Mouse (Mus musculus) spleen, adult 18-20 months (tissue): Measurements from ENCODE around the gene Sbf2.
"Not testable (repeated sequence)": the region's sequence is repeated elsewhere in the genome, so short reads cannot be mapped to it uniquely, and the experiment has no call there.

ENCODE experiments used
- DNase-seq, 2 experiments: peaks; one replicate each; pipeline ENCODE4 v3.0.0; 2022; ENCODE audit warnings: mixed read lengths in 2 of 2

Gene Sbf2

DNA sequence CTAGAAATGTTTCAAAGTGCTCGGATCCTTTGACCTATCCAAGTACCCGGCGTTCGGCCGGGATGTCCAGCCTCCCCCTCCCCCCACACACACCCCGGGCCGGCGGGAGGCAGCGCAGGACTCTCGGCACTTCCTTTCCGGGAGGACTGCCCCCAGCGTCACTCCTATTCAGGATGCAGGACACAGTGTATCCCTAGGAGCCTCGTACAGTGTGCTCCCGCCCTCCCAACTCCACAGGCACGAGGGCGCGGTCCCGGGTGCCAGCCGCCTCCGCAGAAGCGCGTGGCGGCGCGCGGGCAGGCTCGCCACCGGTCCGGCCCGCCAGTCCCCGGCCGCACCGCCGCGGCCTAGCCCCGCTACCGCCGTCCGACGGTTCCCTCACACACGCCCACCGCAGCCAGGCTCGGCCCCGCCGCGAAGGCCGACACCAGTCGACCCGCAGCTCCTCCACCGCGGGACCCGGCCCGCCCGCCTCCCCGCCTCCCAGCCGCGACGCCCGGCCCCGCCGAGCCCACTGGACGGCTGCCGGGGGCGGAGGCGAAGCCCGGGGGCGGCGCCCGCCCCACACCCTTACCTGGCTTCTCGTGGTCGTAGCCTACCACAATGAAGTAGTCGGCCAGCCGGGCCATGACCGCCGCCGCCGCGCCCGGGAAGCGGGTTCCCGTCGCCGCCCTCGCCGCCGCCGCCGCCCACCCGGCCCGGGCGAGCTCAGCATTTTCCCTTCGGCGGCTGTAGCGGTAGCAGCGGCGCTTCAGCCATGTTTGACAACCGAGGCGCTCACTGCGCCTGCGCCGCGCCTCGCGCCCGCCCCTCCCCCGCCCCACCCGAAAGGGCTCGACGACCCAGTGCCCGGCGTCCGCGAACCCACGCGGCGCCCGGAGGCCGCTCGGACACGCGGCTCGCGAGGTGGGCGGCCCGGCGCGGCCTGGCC, at the start of gene Sbf2:
Sbf2 (minus strand) TSS at position 790 of the 931 bp plus-strand sequence.
- DNase-seq, result peak; percentile 52 to 65

DNA sequence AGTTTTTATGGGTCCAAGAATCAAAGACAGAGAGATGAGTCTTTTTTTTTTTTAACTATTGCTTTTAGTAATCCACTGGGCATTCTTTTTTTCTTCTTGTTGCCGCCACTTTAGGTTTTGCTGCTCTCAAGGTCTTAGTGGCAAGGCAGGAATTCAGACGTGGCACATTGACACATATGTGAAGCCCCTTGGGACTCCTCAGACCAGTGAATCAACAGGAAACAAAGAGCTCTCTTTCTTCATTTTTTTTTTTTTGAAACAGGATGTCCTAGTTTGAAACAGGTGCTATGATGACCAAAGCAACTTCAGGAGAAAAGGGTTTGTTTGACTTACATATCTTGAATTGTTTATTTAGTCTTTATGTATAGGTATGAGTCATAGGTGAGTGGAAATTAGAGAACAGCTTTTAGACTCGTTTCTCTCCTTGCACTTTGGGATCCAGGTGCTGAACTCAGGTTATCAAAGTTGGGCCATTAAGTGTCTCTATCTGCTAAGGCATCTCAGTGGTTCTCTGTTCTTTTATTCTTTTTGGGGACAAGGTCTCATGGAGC, 43.7 kb upstream of the Sbf2 start:
- DNase-seq, result no peak

DNA sequence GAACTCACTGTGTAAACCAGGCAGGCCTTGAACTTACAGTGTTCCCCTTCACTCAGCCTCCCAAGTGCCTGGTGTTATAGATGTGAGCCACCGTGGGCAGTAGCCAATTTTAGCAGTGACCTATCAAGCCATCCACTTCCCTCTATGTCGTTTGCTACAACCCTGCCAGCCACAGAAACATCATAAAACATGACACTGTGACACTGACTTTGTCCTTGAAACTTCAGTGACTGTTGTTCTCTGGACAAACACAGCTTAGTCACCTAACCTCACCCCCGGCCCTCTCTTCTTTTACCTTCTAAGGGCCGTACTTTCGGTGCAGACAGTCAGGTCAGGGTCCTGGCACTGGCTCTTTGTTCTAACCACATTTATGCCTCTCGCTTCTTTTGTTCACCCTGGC, 41.2 kb upstream of the Sbf2 start:
- no peak for DNase-seq

DNA sequence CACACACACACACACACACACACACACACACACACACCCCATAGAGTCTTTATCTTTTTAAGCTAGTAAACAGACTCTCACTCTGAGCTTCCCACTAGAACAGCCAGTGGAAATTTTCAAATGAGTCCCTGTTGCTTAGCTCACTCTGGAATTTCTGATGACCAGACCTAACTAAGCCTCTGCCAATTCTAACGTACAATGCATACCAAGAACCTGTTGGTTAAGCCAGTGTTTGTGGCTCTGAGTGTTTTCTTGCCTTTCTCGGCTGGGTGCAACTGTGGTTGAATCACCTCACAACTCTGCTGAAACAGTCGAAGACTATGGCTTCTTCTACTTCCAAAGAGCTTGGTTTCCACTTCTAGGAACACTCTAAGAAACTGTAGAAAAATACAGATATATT, 40.5 kb upstream of the Sbf2 start:
- DNase-seq, result no peak

DNA sequence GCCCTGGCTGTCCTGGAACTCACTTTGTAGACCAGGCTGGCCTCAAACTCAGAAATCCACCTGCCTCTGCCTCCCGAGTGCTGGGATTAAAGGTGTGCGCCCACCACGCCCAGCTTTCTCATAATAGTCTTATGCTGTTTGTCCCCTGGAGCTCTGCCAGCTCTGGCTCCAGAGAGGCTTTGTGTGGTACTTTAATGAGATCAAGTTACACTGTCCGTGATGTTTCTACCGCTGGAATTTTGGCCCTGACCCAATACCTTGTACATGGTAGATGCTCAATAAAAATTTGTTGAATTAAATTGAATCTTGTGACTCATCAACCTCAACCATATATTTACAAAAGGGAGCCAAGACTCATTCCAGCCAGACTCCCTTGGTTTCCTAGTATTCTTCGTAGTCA, 36.4 kb upstream of the Sbf2 start:
- DNase-seq, result no peak

DNA sequence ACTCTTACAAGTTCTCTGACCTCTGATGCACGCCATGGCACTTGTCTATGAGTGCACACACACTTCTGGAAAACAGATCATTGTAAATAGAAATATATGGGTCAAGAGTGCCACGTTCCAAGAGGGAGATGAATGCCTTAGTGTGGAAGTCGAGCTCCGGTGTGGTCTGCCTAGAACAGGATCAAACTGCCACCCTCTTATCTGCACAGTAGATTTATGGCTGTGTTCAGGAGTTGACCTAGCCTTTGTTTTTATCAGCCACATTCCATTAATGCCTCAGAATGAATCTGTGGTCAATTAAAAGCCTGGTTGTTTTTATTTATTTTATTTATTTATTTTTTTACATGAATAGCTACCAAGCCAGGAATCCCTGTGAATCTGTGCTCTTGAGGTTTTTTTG, 35.8 kb upstream of the Sbf2 start:
- no peak for DNase-seq

DNA sequence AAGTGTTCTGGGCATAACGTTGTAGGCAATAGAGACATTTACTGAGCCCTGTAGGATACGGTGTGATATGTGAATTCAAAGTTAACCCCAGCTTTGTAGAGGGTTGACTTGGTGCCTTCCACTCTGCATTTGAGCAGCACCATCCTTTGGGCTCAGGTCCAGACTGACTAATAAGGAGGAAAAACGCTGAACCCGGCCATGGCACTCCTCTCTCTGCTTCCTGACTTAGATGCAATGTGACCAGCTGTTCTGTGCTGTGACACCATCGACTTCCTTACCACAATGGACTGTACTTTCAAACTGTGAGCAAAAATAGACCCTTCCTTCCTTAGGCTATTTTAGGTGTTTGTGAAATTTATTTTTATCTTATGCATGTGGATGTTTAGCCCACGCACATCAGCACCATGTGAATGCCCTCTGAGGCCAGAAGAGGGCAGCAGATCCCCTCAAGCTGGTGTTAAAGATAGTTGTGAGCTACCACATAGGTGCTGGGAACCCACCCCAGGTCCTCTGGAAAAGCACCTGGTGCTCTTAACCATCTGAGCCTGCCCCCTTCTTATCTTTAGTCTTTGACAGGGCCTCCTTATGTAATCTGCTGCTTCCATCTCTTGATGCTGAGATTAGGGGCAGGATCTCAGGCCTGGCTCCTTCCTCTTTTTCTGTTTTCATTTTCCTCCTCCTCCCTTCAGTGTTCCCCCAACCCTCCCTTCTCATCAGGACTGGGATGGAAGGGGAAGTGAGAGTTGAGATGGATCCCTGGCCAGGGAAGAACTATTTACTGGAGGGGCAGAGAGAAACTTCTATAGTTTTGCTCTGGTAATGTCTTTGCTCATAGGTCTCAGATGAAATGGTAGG, 34.6 kb upstream of the Sbf2 start:
- DNase-seq, result no peak

DNA sequence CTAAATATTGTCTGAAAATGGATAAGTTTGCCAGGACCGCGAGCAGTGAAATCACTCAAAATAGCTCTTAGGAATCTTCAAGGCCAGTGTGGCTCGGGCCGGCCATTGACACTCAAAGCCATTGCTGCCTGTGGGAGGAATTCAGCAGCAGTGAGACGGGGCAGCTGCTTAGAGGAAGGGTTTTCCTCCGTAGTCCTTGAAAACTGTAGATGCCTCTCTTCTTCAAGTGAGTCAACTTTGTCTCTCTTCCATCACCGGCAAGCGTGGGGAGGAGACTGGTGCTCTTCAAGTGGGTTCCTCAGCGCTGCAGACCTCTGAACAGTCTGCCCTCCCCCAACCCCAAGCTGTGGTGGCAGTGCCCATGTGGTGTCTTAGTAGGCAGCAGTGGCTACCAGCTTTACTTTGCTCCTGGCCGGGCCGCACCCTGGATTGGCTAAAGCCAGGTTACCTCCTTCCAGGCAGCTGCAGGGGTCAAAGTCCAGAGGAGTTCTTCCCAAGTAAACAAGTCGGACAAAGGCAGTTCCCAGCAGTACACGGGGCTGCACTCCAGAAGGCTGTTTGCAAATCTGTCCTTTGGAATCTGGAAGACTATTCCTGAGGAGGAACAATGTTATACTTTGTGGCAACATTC, 33.8 kb upstream of the Sbf2 start:
- DNase-seq, result no peak

DNA sequence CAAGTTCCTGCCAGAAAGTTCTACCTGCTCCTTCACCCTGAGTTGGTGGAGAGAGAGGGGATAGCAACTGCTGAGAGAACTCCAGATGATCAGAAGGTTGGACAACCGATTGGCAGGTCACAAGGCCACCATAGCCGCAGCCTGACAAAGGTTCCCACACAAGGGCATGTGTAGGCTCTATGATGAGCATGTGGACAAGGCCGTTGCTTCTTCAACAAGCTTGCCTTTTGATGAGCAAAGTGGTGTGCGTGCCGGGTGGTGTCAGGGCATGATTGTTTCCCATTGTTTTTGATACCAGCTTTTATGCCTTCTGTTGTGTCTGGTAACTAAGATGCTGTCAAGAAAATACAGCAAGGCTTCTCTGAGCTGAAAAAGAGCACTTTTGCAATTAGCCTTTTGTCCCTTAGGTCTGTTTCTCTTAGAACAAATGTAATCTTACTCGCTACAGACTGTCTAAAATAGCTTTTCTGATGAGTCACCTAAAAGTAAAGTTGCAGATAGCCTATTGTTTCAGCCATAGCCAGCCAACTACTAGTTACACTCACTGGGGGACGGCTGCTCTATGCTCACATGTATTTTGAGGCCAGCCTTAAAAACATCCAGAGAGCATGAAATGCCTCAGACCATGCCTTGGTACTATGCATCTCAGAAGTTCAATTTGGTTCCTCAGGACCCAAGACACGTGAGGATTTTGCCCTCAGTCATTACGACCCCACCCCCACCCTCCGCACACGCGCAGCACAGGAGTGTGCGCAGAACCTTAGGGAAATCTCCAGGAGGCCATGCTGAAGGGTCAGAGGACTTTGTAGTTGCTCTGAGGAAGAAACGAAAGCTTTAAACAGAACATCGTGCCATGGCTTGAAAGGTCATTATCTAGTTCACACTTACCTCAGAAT, 33.1 kb upstream of the Sbf2 start:
- DNase-seq, result no peak

DNA sequence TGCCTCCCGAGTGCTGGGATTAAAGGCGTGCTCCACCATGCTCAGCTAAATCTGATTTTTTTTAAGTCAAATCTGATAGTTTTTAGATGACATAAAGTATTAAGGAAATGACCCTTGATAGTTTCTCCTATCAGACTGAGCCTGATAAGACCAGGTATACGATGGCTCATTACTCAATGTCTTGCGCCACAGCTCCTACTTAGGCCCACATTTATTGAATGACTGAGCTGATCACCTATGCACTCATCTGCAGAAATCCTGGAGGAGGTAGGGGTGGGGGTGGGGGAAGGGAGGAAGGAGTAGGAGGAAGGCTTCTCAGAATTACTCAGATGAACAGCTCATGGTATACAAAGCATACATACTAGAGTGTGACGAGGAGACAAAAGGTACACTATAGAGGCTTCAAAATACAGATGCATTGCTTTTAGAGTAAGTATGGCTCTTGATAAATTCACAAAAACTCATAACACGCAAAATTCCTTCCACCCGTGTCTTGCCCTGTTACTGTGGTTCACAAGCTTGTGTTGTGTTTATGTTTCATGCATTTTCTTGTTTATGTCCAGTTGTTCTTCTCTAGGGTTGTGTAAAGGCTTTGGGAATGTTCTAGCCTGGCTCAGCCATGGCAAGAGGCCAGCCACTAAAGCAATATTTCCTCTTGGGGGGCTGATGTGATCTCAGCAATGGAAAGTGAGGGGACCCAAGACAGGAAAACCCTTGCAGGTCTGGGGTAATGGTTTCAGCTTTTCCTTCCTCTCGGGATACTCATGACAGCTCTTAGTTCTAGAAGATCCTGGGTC, 32.1 kb upstream of the Sbf2 start:
- DNase-seq, result no peak

DNA sequence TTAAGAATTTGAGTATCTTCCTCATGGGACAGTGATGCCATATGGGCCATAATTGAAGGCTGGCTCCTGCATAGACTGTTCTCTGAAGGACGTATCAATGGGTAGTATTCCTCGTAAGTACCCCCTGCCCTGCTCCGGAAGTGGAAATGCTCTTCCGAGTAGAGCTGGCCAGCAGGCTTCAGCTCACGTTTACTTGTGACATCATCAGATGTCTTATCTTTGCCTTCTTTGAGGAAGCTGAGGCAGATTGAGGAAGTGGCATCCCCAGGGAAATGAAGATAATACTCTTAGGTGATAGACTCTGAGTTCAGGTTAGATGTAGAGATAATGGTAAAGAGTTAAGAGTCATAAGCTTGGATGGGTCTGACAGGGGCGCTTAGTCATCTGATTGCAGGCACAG, 31.1 kb upstream of the Sbf2 start:
- no peak for DNase-seq

DNA sequence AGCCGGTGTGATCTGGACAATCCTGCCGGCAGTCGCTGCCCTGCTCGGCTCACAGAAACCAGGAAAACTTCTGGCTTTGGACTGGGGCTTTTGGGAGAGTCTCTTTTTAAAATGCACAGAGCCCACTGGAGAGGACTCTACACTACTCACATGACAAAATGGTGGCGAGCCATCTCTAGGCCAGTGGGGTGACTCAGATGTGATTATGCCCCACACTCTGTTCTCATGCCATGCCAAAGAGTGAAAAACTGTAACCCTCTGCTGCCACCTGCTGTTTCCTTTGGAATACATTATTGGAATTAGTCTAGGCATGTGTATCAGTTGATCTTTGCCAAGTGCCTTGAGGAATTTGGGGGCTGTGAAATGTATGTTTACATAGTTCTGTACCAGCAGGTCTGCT, 30.6 kb upstream of the Sbf2 start:
- peak in 1 of 2 experiments; percentile 30 for DNase-seq

DNA sequence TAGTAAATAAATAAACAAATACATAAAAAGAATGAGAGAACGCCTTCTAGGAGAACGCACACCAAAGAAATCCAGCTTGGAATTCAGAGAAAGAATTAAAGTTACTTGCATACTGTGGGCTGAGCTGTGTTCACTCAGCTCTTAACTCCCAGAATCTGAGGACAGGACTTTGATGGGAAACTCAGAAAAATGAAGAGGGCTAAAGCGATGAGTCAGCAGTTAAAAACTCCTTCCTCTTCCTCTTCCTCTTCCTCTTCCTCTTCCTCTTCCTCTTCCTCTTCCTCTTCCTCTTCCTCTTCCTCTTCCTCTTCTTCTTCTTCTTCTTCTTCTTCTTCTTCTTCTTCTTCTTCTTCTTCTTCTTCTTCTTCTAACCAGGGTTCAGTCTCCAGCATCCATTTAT, 25.2 kb upstream of the Sbf2 start:
- DNase-seq, result not testable (repeated sequence)

DNA sequence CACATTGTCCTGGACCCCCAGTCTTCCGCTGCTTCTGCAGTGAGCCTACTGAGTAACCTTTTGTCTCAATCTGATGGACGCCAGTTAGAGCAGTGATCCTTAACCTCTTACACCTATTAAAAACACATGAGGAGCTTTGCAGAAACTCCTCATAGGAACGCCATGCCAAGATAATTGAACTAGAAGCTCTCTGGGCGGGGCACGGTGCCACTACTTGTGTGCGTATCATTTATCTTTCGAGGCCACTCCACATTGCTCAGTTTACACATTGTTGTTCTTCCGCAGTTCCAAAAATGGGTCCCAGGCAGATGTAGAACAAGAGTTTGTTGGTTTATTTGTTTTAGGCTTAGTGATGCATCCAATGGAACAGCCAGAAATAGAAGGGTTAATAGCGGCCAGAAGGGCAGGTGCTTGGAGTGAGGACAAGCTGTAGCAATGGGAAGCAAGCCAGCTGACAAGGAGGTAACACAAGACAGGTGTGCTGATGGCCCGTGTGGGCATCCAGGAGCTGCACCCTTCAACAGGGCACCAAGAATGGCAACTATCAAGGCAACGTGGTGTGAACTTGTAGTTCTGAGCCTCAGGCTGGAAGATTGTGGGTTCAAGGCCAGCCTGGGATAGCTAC, 24.7 kb upstream of the Sbf2 start:
- DNase-seq, result no peak

DNA sequence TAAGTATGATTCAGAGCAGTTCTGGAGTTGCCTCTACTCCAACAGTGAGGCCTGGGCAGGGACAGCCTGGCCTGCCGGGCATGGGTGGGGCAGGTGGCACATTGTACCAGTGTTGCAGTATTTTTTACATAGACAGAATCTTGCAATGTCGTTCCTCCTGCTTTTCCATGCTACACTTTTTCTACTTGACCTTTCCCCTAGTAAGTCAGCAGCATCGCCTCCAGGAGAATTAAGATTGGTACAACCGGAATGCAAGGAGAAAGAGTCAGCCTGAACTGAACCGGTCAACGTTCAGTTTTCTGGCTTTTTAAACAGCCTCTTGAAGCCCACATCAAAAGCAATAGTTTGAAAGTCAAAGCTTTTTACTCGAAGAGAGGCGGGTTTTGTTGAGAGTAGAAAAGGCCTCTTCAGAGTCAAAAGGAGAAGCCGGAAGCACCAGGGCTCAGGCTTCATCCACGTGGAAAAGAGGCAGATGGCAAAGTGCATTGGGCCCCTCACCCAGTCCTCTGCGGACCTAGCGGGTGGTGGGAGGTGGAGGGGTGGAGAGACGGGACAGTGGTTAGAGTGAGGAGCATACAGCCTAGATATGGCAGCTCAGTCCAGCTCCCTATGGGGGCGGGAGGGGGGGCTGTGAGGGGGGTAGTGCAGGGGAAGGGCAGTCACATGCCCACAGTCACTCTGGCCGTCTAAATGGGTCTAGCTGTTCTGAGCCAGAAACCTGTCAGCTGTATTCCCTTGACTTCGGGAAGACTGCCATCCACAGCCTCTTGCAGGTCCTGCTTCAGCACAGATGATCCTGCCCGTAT, 23.8 kb upstream of the Sbf2 start:
- DNase-seq, result no peak

DNA sequence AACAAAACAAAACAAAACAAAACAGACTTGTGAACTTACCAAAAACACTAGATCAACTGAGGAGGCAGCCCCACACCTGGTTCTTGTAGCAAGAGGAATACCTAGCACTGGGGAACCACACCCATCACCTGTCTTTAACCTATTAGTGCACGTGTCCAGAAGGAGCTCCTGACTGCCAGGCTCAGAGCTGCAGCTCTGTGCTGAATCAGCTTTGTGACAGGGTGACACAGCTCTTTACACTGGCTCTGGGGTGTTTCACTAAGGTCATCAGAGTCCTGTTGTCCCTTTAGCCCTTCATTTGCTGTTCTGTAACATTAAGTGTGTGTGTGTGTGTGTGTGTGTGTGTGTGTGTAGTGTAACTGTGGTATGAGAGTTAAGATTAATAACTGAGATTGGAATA, 21.8 kb upstream of the Sbf2 start:
- no peak for DNase-seq

DNA sequence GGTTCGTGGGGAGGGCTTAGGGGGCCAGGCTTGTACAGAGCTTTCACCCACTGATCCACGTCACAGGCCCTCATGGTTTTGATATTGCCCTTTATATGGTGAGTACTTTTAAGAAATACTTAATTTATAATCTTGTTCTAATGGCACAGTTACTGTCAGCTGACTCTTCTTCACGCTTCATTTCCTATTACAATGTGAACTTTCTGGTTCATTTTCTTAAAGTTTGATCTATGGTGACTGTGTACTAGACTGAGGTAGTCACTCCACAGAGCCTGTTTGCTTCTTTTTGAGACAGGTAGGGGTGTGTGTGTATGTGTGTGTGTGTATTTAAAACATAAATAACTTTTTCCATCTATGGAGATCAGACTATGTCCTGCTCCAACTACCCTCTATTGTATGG, 21.2 kb upstream of the Sbf2 start:
- no peak for DNase-seq

DNA sequence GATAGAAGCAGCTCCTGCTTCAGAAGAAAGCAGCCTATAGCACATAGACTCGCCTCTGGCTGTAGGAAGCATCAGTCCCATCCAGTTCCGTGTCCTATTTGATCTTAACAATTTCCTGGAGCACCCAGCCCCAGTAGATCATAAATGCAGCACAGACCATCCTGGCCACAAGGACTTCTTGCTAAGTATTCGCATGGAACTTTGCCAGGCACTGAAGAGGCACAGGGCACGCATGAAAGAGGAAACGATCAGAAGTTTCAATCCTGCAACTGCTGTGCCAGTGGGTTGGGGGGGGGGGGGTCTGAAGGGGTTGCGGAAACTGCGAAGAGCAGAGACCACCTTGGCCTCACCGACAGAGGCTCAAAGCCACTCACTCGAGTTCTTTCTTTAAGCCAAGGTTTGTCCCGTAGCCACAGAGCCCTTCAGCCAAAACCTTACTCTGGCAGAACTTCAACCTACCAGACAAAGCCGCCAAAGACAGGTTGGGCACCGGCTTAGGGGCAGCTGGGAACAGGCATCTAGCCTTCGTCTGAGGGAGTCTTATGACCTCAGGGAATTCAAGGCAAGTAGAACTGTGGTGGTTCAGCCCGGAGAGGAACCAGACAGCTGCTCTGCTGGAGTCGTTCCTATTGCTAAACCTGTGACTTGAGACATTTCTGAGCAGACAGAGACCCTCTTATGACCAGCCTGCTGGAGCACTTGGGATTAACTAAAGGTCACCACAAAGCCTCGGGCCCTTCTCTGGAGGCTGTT, 16.6 kb upstream of the Sbf2 start:
- DNase-seq, result no peak
